Mouse (Mus musculus): ENCODE measurements around the gene Nkapd1.

- TF ChIP-seq POLR2A (IDR thresholded peaks at IDR 0.05; ENCODE audit: low read depth, low read length) = no peak
- no peak for TF ChIP-seq CTCF (conservative IDR thresholded peaks at IDR 0.05; ENCODE audit: insufficient read depth, insufficient read length, low read depth, low read length)
Measured at GRCm38 (mm10) chr9:50634270-50634669, 17.0 kb upstream of the Nkapd1 start.

All from kidney, adult 2 months (tissue).